Mouse (Mus musculus): ENCODE results near the gene Man2b1. TPM values are rescaled to one million over a fixed set of nuclear protein-coding genes. Genes with fewer than 3 reads are reported as not detected.
"Not testable (repeated sequence)": the region's sequence is repeated elsewhere in the genome, so short reads cannot be mapped to it uniquely, and the experiment has no call there.

Man2b1 gene
- total RNA-seq, 2 experiments from 2014 or later: 7.0 to 34.4 TPM

- no peak for ATAC-seq (replicated peaks; ENCODE audit: low FRiP score, poor library complexity, severe bottlenecking)
Observed at GRCm38 (mm10) chr8:85115501-85115900, 32.4 kb downstream of the Man2b1 start.

- ATAC-seq (replicated peaks; ENCODE audit: low FRiP score, poor library complexity, severe bottlenecking): no peak
Observed at GRCm38 (mm10) chr8:85116984-85117383, 33.9 kb downstream of the Man2b1 start.

- no peak for ATAC-seq (replicated peaks; ENCODE audit: low FRiP score, poor library complexity, severe bottlenecking)
Observed at GRCm38 (mm10) chr8:85119052-85119981, 36.2 kb downstream of the Man2b1 start.

GRCm38 (mm10) chr8:85120251-85120650 lies 37.2 kb downstream of the Man2b1 start:
- ATAC-seq (replicated peaks; ENCODE audit: low FRiP score, poor library complexity, severe bottlenecking): not testable (repeated sequence)

GRCm38 (mm10) chr8:85122995-85123394 lies 39.9 kb downstream of the Man2b1 start, which contains the start of gene Zfp791:
Gene Zfp791 (minus strand): TSS chr8:85123095.
- ATAC-seq (replicated peaks; ENCODE audit: low FRiP score, poor library complexity, severe bottlenecking): no peak

GRCm38 (mm10) chr8:85123691-85124090 lies 40.6 kb downstream of the Man2b1 start:
- no peak for ATAC-seq (replicated peaks; ENCODE audit: low FRiP score, poor library complexity, severe bottlenecking)

GRCm38 (mm10) chr8:85132335-85132734 lies 49.3 kb downstream of the Man2b1 start:
- no peak for ATAC-seq (replicated peaks; ENCODE audit: low FRiP score, poor library complexity, severe bottlenecking)

- peak; percentile 71; the same call in 1 of the 2 replicates for ATAC-seq (replicated peaks; ENCODE audit: low FRiP score, poor library complexity, severe bottlenecking)
Observed at GRCm38 (mm10) chr8:85135690-85136089, 52.6 kb downstream of the Man2b1 start.

GRCm38 (mm10) chr8:85142516-85142915 lies 59.4 kb downstream of the Man2b1 start:
- ATAC-seq (replicated peaks; ENCODE audit: low FRiP score, poor library complexity, severe bottlenecking): no peak

Other genes starting within 250 kb of the Man2b1 start
- 273 and 355 TPM in 2 replicates for gene Rad23a, start 242.6 kb upstream of the Man2b1 start, total RNA-seq (2015; ENCODE audit: low replicate concordance)
- gene Rad23a, start 242.6 kb upstream of the Man2b1 start, total RNA-seq (2017; ENCODE audit: low replicate concordance): 296 and 306 TPM in 2 replicates
- 261 and 337 TPM in 2 replicates for gene Calr, start 236.3 kb upstream of the Man2b1 start, total RNA-seq (2015; ENCODE audit: low replicate concordance)
- 660 and 677 TPM in 2 replicates for gene Calr, start 236.3 kb upstream of the Man2b1 start, total RNA-seq (2017; ENCODE audit: low replicate concordance)
- 11.2 and 19.7 TPM in 2 replicates for gene Farsa, start 226.3 kb upstream of the Man2b1 start, total RNA-seq (2015; ENCODE audit: low replicate concordance)
- 29.4 and 35.6 TPM in 2 replicates for gene Farsa, start 226.3 kb upstream of the Man2b1 start, total RNA-seq (2017; ENCODE audit: low replicate concordance)
- gene Syce2, start 211.2 kb upstream of the Man2b1 start, total RNA-seq (2015; ENCODE audit: low replicate concordance): 65.2 and 133 TPM in 2 replicates
- gene Syce2, start 211.2 kb upstream of the Man2b1 start, total RNA-seq (2017; ENCODE audit: low replicate concordance): 9.2 and 29.9 TPM in 2 replicates
- 16.9 and 36.9 TPM in 2 replicates for gene Gcdh, start 189.3 kb upstream of the Man2b1 start, total RNA-seq (2015; ENCODE audit: low replicate concordance)
- 22.8 and 26.2 TPM in 2 replicates for gene Gcdh, start 189.3 kb upstream of the Man2b1 start, total RNA-seq (2017; ENCODE audit: low replicate concordance)
- gene Klf1, start 181.3 kb upstream of the Man2b1 start, total RNA-seq (2015; ENCODE audit: low replicate concordance): 262 and 325 TPM in 2 replicates
- 240 and 399 TPM in 2 replicates for gene Klf1, start 181.3 kb upstream of the Man2b1 start, total RNA-seq (2017; ENCODE audit: low replicate concordance)
- gene Dnase2a, start 174.7 kb upstream of the Man2b1 start, total RNA-seq (2015; ENCODE audit: low replicate concordance): 32.7 and 33.2 TPM in 2 replicates
- 74.6 and 78.4 TPM in 2 replicates for gene Dnase2a, start 174.7 kb upstream of the Man2b1 start, total RNA-seq (2017; ENCODE audit: low replicate concordance)
- not detected in 2 replicates for gene Mast1, start 145.9 kb upstream of the Man2b1 start, total RNA-seq (2015; ENCODE audit: low replicate concordance)
- not detected in 2 replicates for gene Mast1, start 145.9 kb upstream of the Man2b1 start, total RNA-seq (2017; ENCODE audit: low replicate concordance)
- not detected in 2 replicates for gene Rtbdn, start 136.3 kb upstream of the Man2b1 start, total RNA-seq (2015; ENCODE audit: low replicate concordance)
- gene Rtbdn, start 136.3 kb upstream of the Man2b1 start, total RNA-seq (2017; ENCODE audit: low replicate concordance): not detected in 2 replicates
- not detected in 2 replicates for gene Gm49661, start 113.8 kb upstream of the Man2b1 start, total RNA-seq (2015; ENCODE audit: low replicate concordance)
- not detected in 2 replicates for gene Gm49661, start 113.8 kb upstream of the Man2b1 start, total RNA-seq (2017; ENCODE audit: low replicate concordance)
- gene Prdx2, start 113.7 kb upstream of the Man2b1 start, total RNA-seq (2015; ENCODE audit: low replicate concordance): 2,168 and 2,598 TPM in 2 replicates
- 2,812 and 2,913 TPM in 2 replicates for gene Prdx2, start 113.7 kb upstream of the Man2b1 start, total RNA-seq (2017; ENCODE audit: low replicate concordance)
- 82.6 and 141 TPM in 2 replicates for gene Rnaseh2a, start 113.5 kb upstream of the Man2b1 start, total RNA-seq (2015; ENCODE audit: low replicate concordance)
- 63.3 and 93.8 TPM in 2 replicates for gene Rnaseh2a, start 113.5 kb upstream of the Man2b1 start, total RNA-seq (2017; ENCODE audit: low replicate concordance)
- 8.0 and 12.3 TPM in 2 replicates for gene Junb, start 104.6 kb upstream of the Man2b1 start, total RNA-seq (2015; ENCODE audit: low replicate concordance)
- 10.4 and 15.1 TPM in 2 replicates for gene Junb, start 104.6 kb upstream of the Man2b1 start, total RNA-seq (2017; ENCODE audit: low replicate concordance)
- 0.42 and 0.72 TPM in 2 replicates for gene Hook2, start 92.7 kb upstream of the Man2b1 start, total RNA-seq (2015; ENCODE audit: low replicate concordance)
- gene Hook2, start 92.7 kb upstream of the Man2b1 start, total RNA-seq (2017; ENCODE audit: low replicate concordance): 2.6 and 4.6 TPM in 2 replicates
- not detected in 2 replicates for gene Best2, start 68.7 kb upstream of the Man2b1 start, total RNA-seq (2015; ENCODE audit: low replicate concordance)
- gene Best2, start 68.7 kb upstream of the Man2b1 start, total RNA-seq (2017; ENCODE audit: low replicate concordance): not detected in 2 replicates
- 42.8 and 69.2 TPM in 2 replicates for gene Asna1, start 58.0 kb upstream of the Man2b1 start, total RNA-seq (2015; ENCODE audit: low replicate concordance)
- 19.0 and 29.3 TPM in 2 replicates for gene Asna1, start 58.0 kb upstream of the Man2b1 start, total RNA-seq (2017; ENCODE audit: low replicate concordance)
- 143 and 183 TPM in 2 replicates for gene Trir, start 56.4 kb upstream of the Man2b1 start, total RNA-seq (2015; ENCODE audit: low replicate concordance)
- gene Trir, start 56.4 kb upstream of the Man2b1 start, total RNA-seq (2017; ENCODE audit: low replicate concordance): 140 and 476 TPM in 2 replicates
- gene Tnpo2, start 46.4 kb upstream of the Man2b1 start, total RNA-seq (2015; ENCODE audit: low replicate concordance): 24.9 and 35.6 TPM in 2 replicates
- gene Tnpo2, start 46.4 kb upstream of the Man2b1 start, total RNA-seq (2017; ENCODE audit: low replicate concordance): 31.8 and 40.2 TPM in 2 replicates
- gene Fbxw9, start 23.2 kb upstream of the Man2b1 start, total RNA-seq (2015; ENCODE audit: low replicate concordance): 4.3 and 10.5 TPM in 2 replicates
- 1.4 and 2.8 TPM in 2 replicates for gene Fbxw9, start 23.2 kb upstream of the Man2b1 start, total RNA-seq (2017; ENCODE audit: low replicate concordance)
- not detected in 2 replicates for gene Gm5741, start 15.3 kb upstream of the Man2b1 start, total RNA-seq (2015; ENCODE audit: low replicate concordance)
- not detected in 2 replicates for gene Gm5741, start 15.3 kb upstream of the Man2b1 start, total RNA-seq (2017; ENCODE audit: low replicate concordance)
- gene Dhps, start 11.5 kb upstream of the Man2b1 start, total RNA-seq (2015; ENCODE audit: low replicate concordance): 13.4 and 15.9 TPM in 2 replicates
- 3.5 and 4.7 TPM in 2 replicates for gene Dhps, start 11.5 kb upstream of the Man2b1 start, total RNA-seq (2017; ENCODE audit: low replicate concordance)
- gene Wdr83os, start 2.5 kb upstream of the Man2b1 start, total RNA-seq (2015; ENCODE audit: low replicate concordance): 37.7 and 66.3 TPM in 2 replicates
- gene Wdr83os, start 2.5 kb upstream of the Man2b1 start, total RNA-seq (2017; ENCODE audit: low replicate concordance): 7.3 and 23.1 TPM in 2 replicates
- 30.6 and 35.6 TPM in 2 replicates for gene Wdr83, start 2.0 kb upstream of the Man2b1 start, total RNA-seq (2015; ENCODE audit: low replicate concordance)
- gene Wdr83, start 2.0 kb upstream of the Man2b1 start, total RNA-seq (2017; ENCODE audit: low replicate concordance): 15.8 and 17.6 TPM in 2 replicates
- not detected in 2 replicates for gene Zfp791, start 39.8 kb downstream of the Man2b1 start, total RNA-seq (2015; ENCODE audit: low replicate concordance)
- gene Zfp791, start 39.8 kb downstream of the Man2b1 start, total RNA-seq (2017; ENCODE audit: low replicate concordance): not detected in 2 replicates
- not detected in 2 replicates for gene Cks1brt, start 68.7 kb downstream of the Man2b1 start, total RNA-seq (2015; ENCODE audit: low replicate concordance)
- not detected in 2 replicates for gene Cks1brt, start 68.7 kb downstream of the Man2b1 start, total RNA-seq (2017; ENCODE audit: low replicate concordance)
- not detected in 2 replicates for gene Olfr371, start 142.7 kb downstream of the Man2b1 start, total RNA-seq (2015; ENCODE audit: low replicate concordance)
- not detected in 2 replicates for gene Olfr371, start 142.7 kb downstream of the Man2b1 start, total RNA-seq (2017; ENCODE audit: low replicate concordance)
- 132 and 186 TPM in 2 replicates for gene Orc6, start 216.4 kb downstream of the Man2b1 start, total RNA-seq (2015; ENCODE audit: low replicate concordance)
- 128 and 184 TPM in 2 replicates for gene Orc6, start 216.4 kb downstream of the Man2b1 start, total RNA-seq (2017; ENCODE audit: low replicate concordance)
- gene Vps35, start 216.5 kb downstream of the Man2b1 start, total RNA-seq (2015; ENCODE audit: low replicate concordance): 89.0 and 125 TPM in 2 replicates
- gene Vps35, start 216.5 kb downstream of the Man2b1 start, total RNA-seq (2017; ENCODE audit: low replicate concordance): 85.3 and 118 TPM in 2 replicates

Data from erythroid progenitor cell, adult 5-6 weeks (primary cell).